Mouse (Mus musculus): Measurements from ENCODE around the gene Sh3rf3.

- TF ChIP-seq CTCF (IDR thresholded peaks at IDR 0.05) (peak; percentile 62), EP300 (IDR thresholded peaks at IDR 0.05) (no peak)
Measured at GRCm38 (mm10) chr10:58995132-58995531, 182.0 kb downstream of the Sh3rf3 start.
